Mouse (Mus musculus) gastrocnemius, postnatal 4 days (tissue): ENCODE data around the gene Mgat3. TPM values are rescaled to one million over a fixed set of nuclear protein-coding genes. Genes with fewer than 3 reads are reported as not detected.
A peak's percentile ranks its signal among the peaks of the same experiment; 100 is the strongest.

ENCODE experiments used
- DNase-seq, 2 experiments: peaks; one replicate each; pipeline ENCODE4 v3.0.0; 2021 to 2022; ENCODE audit warnings: low spot score in 2 of 2, mixed read lengths in 2 of 2
- total RNA-seq, 2 experiments: library from RNA; stranded (reverse); gene quantifications; 2 replicates each; pipeline ENCODE4 v1.2.3; 2021

Mgat3 gene
- total RNA-seq, 2 experiments from 2014 or later: 4.1 to 4.5 TPM

- DNase-seq: no peak
These were observed 85.0 kb downstream of the Mgat3 start for GRCm38 (mm10) chr15:80258240-80259170.

DNA sequence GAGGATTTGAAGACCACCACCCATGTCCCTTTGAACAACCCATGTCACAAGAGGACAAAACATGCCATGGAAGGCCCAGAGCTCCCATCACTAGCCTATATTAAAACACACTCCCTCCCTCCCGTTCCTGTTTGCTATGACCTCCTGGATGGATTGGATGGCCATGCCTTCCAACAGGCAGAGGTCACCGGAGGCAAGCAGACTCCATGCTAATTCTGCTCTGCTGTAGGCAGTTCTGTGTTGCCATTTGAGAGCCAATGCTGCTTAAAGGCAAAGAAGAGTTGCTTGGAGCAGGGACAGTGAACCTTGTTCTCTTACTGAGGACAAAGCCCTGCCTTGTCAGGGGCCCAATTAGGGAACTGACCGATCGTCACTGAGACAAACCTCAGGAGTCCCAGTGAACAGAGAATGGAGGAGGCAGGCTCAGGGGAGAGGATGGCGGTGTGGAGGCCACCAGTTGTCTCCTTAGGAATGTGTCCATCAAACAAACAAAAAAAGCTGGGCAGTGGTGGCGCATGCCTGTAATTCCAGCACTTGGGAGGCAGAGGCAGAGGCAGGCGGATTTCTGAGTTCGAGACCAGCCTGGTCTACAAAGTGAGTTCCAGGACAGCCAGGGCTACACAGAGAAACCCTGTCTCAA is 86.0 kb downstream of the Mgat3 start:
- DNase-seq: no peak

DNA sequence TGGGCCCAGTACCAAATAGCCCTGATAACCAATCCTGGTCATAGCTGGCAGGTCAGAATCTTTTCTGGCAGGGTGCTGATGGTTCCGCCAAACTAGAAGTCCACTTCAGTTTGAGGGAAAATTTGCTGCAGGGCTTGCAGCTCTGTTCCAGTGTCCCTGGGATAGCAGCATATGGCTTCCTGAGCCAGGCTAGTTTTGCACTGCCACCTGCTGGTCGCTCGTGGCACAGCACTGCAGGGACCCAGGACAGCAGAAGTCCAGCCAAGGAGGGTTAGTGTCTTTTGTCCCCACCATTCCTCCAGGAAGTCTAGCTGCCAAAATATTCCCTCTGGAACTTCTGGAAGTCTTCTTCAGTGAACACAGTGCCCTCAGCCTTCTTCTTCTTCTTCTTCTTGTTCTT is 87.2 kb downstream of the Mgat3 start:
- peak; percentile 75 to 84 for DNase-seq

DNA sequence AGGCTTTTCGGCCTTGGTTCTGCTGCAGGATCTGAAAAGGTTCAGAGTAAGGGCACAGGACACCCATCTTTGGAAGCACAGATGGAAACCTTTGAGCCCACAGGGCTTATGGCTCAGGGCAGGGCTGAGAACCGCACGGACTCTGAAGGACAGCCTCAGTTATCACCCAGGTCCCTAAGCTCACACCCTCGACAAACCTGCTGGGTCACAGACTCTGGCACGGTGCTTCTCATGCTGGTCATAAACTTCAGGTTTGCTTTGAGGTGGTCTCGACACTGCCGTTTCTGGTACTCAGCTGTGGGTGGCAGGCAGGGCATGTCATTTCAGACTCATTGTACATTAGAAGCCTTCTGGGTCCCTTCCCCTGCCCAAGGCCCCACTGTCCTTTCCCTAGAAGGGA is 87.6 kb downstream of the Mgat3 start:
- no peak for DNase-seq

- peak; percentile 73 to 89 for DNase-seq
These were observed 90.4 kb downstream of the Mgat3 start, which contains the start of gene Rps19bp1 for GRCm38 (mm10) chr15:80263610-80264575. Rps19bp1 (minus strand) TSS chr15:80264315.

Other genes starting within 250 kb of the Mgat3 start
- 1 to 10 TPM; 2.1 TPM for gene Cbx7, start 202.6 kb upstream of the Mgat3 start, total RNA-seq
- 10 to 100 TPM; 51.5 to 52.8 TPM for gene Pdgfb, start 158.7 kb upstream of the Mgat3 start, total RNA-seq
- 1 to 10 TPM; 8.7 to 8.8 TPM for gene Syngr1, start 82.4 kb upstream of the Mgat3 start, total RNA-seq
- gene Rpl3, start 81.9 kb upstream of the Mgat3 start, total RNA-seq: 100 to 1,000 TPM; 475 to 533 TPM
- 10 to 100 TPM; 19.3 to 20.2 TPM for gene Tab1, start 40.6 kb upstream of the Mgat3 start, total RNA-seq
- gene Mief1, start 60.3 kb downstream of the Mgat3 start, total RNA-seq: 10 to 100 TPM; 28.7 to 33.5 TPM
- 10 to 100 TPM; 12.3 to 12.6 TPM for gene AC140267.1, start 62.1 kb downstream of the Mgat3 start, total RNA-seq
- 100 to 1,000 TPM; 118 to 130 TPM for gene Atf4, start 81.5 kb downstream of the Mgat3 start, total RNA-seq
- gene Rps19bp1, start 90.6 kb downstream of the Mgat3 start, total RNA-seq: 10 to 100 TPM; 23.8 to 26.4 TPM
- under 1 TPM in 1 of 2 experiments, not detected in 1; 0.05 TPM for gene Cacna1i, start 113.5 kb downstream of the Mgat3 start, total RNA-seq